Mouse (Mus musculus): Measurements from ENCODE around the gene Desi1.

Gene Desi1

GRCm38 (mm10) chr15:81966062-81966829 lies 67.4 kb downstream of the Desi1 start:
- DNase-seq (ENCODE audit: low spot score in 2 of 2) = no peak

- DNase-seq (ENCODE audit: low spot score in 2 of 2) = no peak
These were observed 68.6 kb downstream of the Desi1 start for GRCm38 (mm10) chr15:81964980-81965545.

- DNase-seq (ENCODE audit: low spot score in 2 of 2) = no peak
These were observed 69.4 kb downstream of the Desi1 start for GRCm38 (mm10) chr15:81964262-81964661.

- no peak for DNase-seq (ENCODE audit: low spot score in 2 of 2)
These were observed 72.6 kb downstream of the Desi1 start for GRCm38 (mm10) chr15:81961078-81961451.

GRCm38 (mm10) chr15:81960171-81961077 lies 73.2 kb downstream of the Desi1 start, which contains the start of gene Pmm1:
TSS of gene Pmm1 (minus strand) at chr15:81960930.
- DNase-seq (ENCODE audit: low spot score in 2 of 2) = peak; percentile 96 to 99

GRCm38 (mm10) chr15:81958906-81959305 lies 74.8 kb downstream of the Desi1 start:
- DNase-seq (ENCODE audit: low spot score in 2 of 2) = no peak

GRCm38 (mm10) chr15:81957598-81957997 lies 76.1 kb downstream of the Desi1 start:
- DNase-seq (ENCODE audit: low spot score in 2 of 2) = no peak

GRCm38 (mm10) chr15:81956457-81956856 lies 77.2 kb downstream of the Desi1 start:
- DNase-seq (ENCODE audit: low spot score in 2 of 2) = no peak

GRCm38 (mm10) chr15:81955414-81955813 lies 78.2 kb downstream of the Desi1 start:
- no peak for DNase-seq (ENCODE audit: low spot score in 2 of 2)

- no peak for DNase-seq (ENCODE audit: low spot score in 2 of 2)
These were observed 78.9 kb downstream of the Desi1 start for GRCm38 (mm10) chr15:81954716-81955115.

GRCm38 (mm10) chr15:81954151-81954583 lies 79.5 kb downstream of the Desi1 start:
- DNase-seq (ENCODE audit: low spot score in 2 of 2) = no peak

- DNase-seq (ENCODE audit: low spot score in 2 of 2) = no peak
These were observed 81.4 kb downstream of the Desi1 start for GRCm38 (mm10) chr15:81952310-81952709.

- no peak for DNase-seq (ENCODE audit: low spot score in 2 of 2)
These were observed 82.5 kb downstream of the Desi1 start for GRCm38 (mm10) chr15:81951159-81951558.

- no peak for DNase-seq (ENCODE audit: low spot score in 2 of 2)
These were observed 82.9 kb downstream of the Desi1 start for GRCm38 (mm10) chr15:81950716-81951115.

- DNase-seq (ENCODE audit: low spot score in 2 of 2) = no peak
These were observed 84.1 kb downstream of the Desi1 start for GRCm38 (mm10) chr15:81949476-81950131.

- DNase-seq (ENCODE audit: low spot score in 2 of 2) = no peak
These were observed 84.6 kb downstream of the Desi1 start for GRCm38 (mm10) chr15:81949076-81949475.

GRCm38 (mm10) chr15:81943176-81943749 lies 90.4 kb downstream of the Desi1 start:
- no peak for DNase-seq (ENCODE audit: low spot score in 2 of 2)
